Mouse (Mus musculus) C2C12 (cell line): ENCODE measurements around the gene Snu13.

Source experiments
- CTCF ChIP-seq: IDR thresholded peaks from one replicate; pipeline ENCODE4 v1.5.1; 2011; ENCODE audit not compliant: control insufficient read depth, insufficient read depth, insufficient read length
- FOSL1 ChIP-seq: IDR thresholded peaks from one replicate; pipeline ENCODE4 v1.8.0; 2011; ENCODE audit warnings: mild to moderate bottlenecking, low read length; ENCODE audit not compliant: poor library complexity, insufficient read depth, severe bottlenecking
- MYOD1 ChIP-seq: IDR thresholded peaks from one replicate; pipeline ENCODE4 v1.6.1; 2011; ENCODE audit warnings: low read depth; ENCODE audit not compliant: control insufficient read depth, insufficient read length
- USF1 ChIP-seq: IDR thresholded peaks from one replicate; pipeline ENCODE4 v1.6.1; 2011; ENCODE audit warnings: low read depth, mild to moderate bottlenecking, control low read depth, moderate library complexity

GRCm38 (mm10) chr15:82022535-82023088, 24.8 kb downstream of the Snu13 start:
- no peak for TF ChIP-seq CTCF
- TF ChIP-seq MYOD1 = no peak
- no peak for TF ChIP-seq FOSL1
- no peak for TF ChIP-seq USF1
